In genomic region chr19:60788214-60788960, GRCm38 (mm10) we compare ENCODE assay signal across 8 mouse cellular contexts. TPM values are rescaled to one million over a fixed set of nuclear protein-coding genes. Genes with fewer than 3 reads are reported as not detected.
DNase-seq lines count a peak whose midpoint lies in the region; ATAC-seq and TF ChIP-seq lines count a peak whose summit lies in the region.

No protein-coding gene starts in this region.

- no peak for TF ChIP-seq CTCF in cerebellum, adult 2 months (IDR thresholded peaks at IDR 0.05; ENCODE audit: borderline replicate concordance, insufficient read depth, low read depth, low read length)
- TF ChIP-seq CTCF in stomach, postnatal 0 days (IDR thresholded peaks at IDR 0.05; ENCODE audit: low read depth) = no peak

- no peak overlapping the region for H3K27ac ChIP-seq in cerebellum, adult 2 months (ENCODE audit: insufficient read depth, low read length)
- no peak overlapping the region for H3K27ac ChIP-seq in neural tube, embryonic 11.5 days (ENCODE audit: low read depth, low read length)
- H3K27ac ChIP-seq in limb, embryonic 13.5 days = no peak overlapping the region
- H3K27ac ChIP-seq in stomach, postnatal 0 days (replicated peaks) = no peak overlapping the region

- 30% methylated on average over 6 of the region's 6 CpGs for WGBS in cerebellum, adult 2 months
- WGBS in neural tube, embryonic 11.5 days = 54% methylated on average over 6 of the region's 6 CpGs
- WGBS in limb, embryonic 13.5 days = 43% methylated on average over 6 of the region's 6 CpGs
- WGBS in stomach, postnatal 0 days = 25% methylated on average over 6 of the region's 6 CpGs

- no peak for DNase-seq in cerebellum, adult 2 months
- DNase-seq in cerebellum, postnatal 4 days (ENCODE audit: low spot score in 2 of 2) = no peak
- no peak for DNase-seq in neural tube, embryonic 11.5 days (ENCODE audit: low spot score)
- no peak for DNase-seq in neural tube, embryonic 10.5 days (ENCODE audit: extremely low spot score, low spot score)
- no peak for DNase-seq in stomach, postnatal 0 days (ENCODE audit: low spot score)
- DNase-seq in spleen, postnatal 4 days (ENCODE audit: low spot score in 2 of 2) = no peak
- no peak for DNase-seq in frontal cortex, postnatal 25 days (ENCODE audit: low spot score in 2 of 2)

- no peak for ATAC-seq in neural tube, embryonic 11.5 days (ENCODE audit: insufficient read depth, low FRiP score, low TSS enrichment)
- ATAC-seq in limb, embryonic 13.5 days (ENCODE audit: low FRiP score, low read depth) = no peak
- ATAC-seq in stomach, postnatal 0 days (ENCODE audit: low FRiP score, low TSS enrichment) = no peak

- no peaks in the 10 kb centered on the region for H3K36me3 ChIP-seq in neural tube, embryonic 11.5 days (ENCODE audit: control insufficient read depth, insufficient read depth, low read length)
- H3K36me3 ChIP-seq in limb, embryonic 13.5 days = no peaks in the 10 kb centered on the region; the same call in 1 of the 2 replicates
- H3K36me3 ChIP-seq in stomach, postnatal 0 days (ENCODE audit: control insufficient read depth, insufficient read depth, low read length) = no peaks in the 10 kb centered on the region

- H3K4me2 ChIP-seq in neural tube, embryonic 11.5 days (ENCODE audit: low read depth) = peak overlapping the region; percentile 43
- H3K4me2 ChIP-seq in limb, embryonic 13.5 days (replicated peaks) = peak overlapping the region; percentile 63
- H3K4me2 ChIP-seq in stomach, postnatal 0 days (replicated peaks; ENCODE audit: low read depth) = peak overlapping the region; percentile 70

- H3K9ac ChIP-seq in neural tube, embryonic 11.5 days (ENCODE audit: low read length) = no peak overlapping the region
- H3K9ac ChIP-seq in limb, embryonic 13.5 days = peak overlapping the region; percentile 46
- H3K9ac ChIP-seq in stomach, postnatal 0 days (ENCODE audit: low read length) = 0 out of 2 replicates have a peak overlapping the region, but pooled peaks have one; percentile 41

- peak overlapping the region; percentile 30 for H3K4me3 ChIP-seq in cerebellum, adult 2 months (replicated peaks; ENCODE audit: insufficient read depth, low read depth, low read length)
- H3K4me3 ChIP-seq in neural tube, embryonic 11.5 days (ENCODE audit: low read depth, low read length) = peak overlapping the region; percentile 99
- peak overlapping the region; percentile 100 for H3K4me3 ChIP-seq in limb, embryonic 13.5 days
- H3K4me3 ChIP-seq in stomach, postnatal 0 days (ENCODE audit: low read depth, low read length) = peak overlapping the region; percentile 96

- no peaks in the 10 kb centered on the region for H3K9me3 ChIP-seq in neural tube, embryonic 11.5 days (ENCODE audit: control insufficient read depth, low read length)
- H3K9me3 ChIP-seq in limb, embryonic 13.5 days = no peaks in the 10 kb centered on the region
- no peaks in the 10 kb centered on the region for H3K9me3 ChIP-seq in stomach, postnatal 0 days (ENCODE audit: control insufficient read depth, low read length)

- no peak for TF ChIP-seq POLR2A in cerebellum, adult 2 months (IDR thresholded peaks at IDR 0.05; ENCODE audit: borderline replicate concordance, insufficient read depth, low read length)

- H3K4me1 ChIP-seq in cerebellum, adult 2 months (ENCODE audit: control insufficient read depth, insufficient read depth, low read length) = no peaks in the 10 kb centered on the region; the same call in 1 of the 2 replicates
- H3K4me1 ChIP-seq in neural tube, embryonic 11.5 days (ENCODE audit: control insufficient read depth, insufficient read depth, low read length) = peaks cover 8% of the 10 kb centered on the region
- H3K4me1 ChIP-seq in limb, embryonic 13.5 days = peaks cover 28% of the 10 kb centered on the region
- peaks cover 4% of the 10 kb centered on the region for H3K4me1 ChIP-seq in stomach, postnatal 0 days (replicated peaks; ENCODE audit: control insufficient read depth, insufficient read depth)

- no peaks in the 10 kb centered on the region for H3K27me3 ChIP-seq in cerebellum, adult 2 months (ENCODE audit: control insufficient read depth, insufficient read depth, low read length)
- H3K27me3 ChIP-seq in neural tube, embryonic 11.5 days (ENCODE audit: control insufficient read depth, insufficient read depth, low read length) = no peaks in the 10 kb centered on the region
- H3K27me3 ChIP-seq in limb, embryonic 13.5 days = no peaks in the 10 kb centered on the region
- H3K27me3 ChIP-seq in stomach, postnatal 0 days (ENCODE audit: control insufficient read depth, insufficient read depth, low read length) = no peaks in the 10 kb centered on the region

- no peak for TF ChIP-seq EP300 in stomach, postnatal 0 days (optimal IDR thresholded peaks at IDR 0.05)

RNA-seq across cellular contexts. Expression of gene Eif3a, which starts 2.1 kb away (rescaled TPM):
- 69.0 and 73.5 TPM in 2 replicates for polyA plus RNA-seq in cerebellum, adult 2 months (2012; rRNA removed)
- polyA plus RNA-seq in neural tube, embryonic 11.5 days (2014; fragmentation: Nextera tagmentation; extraction: Ambion mirVana) = 167 and 168 TPM in 2 replicates
- polyA plus RNA-seq in limb, embryonic 13.5 days (2015; fragmentation: Nextera tagmentation; extraction: Ambion mirVana) = 160 and 162 TPM in 2 replicates
- 54.9 and 60.1 TPM in 2 replicates for polyA plus RNA-seq in stomach, postnatal 0 days (2015; fragmentation: Nextera tagmentation; extraction: Ambion mirVana)

RNA-seq across cellular contexts. Expression of gene Fam45a, which starts 23.0 kb away (rescaled TPM):
- polyA plus RNA-seq in cerebellum, adult 2 months (2012; rRNA removed) = 60.3 and 62.5 TPM in 2 replicates
- polyA plus RNA-seq in neural tube, embryonic 11.5 days (2014; fragmentation: Nextera tagmentation; extraction: Ambion mirVana) = 34.3 and 36.4 TPM in 2 replicates
- 38.1 and 42.7 TPM in 2 replicates for polyA plus RNA-seq in limb, embryonic 13.5 days (2015; fragmentation: Nextera tagmentation; extraction: Ambion mirVana)
- polyA plus RNA-seq in stomach, postnatal 0 days (2015; fragmentation: Nextera tagmentation; extraction: Ambion mirVana) = 23.6 and 24.5 TPM in 2 replicates

RNA-seq across cellular contexts. Expression of gene Nanos1, which starts 32.6 kb away (rescaled TPM):
- 10.0 and 11.4 TPM in 2 replicates for polyA plus RNA-seq in cerebellum, adult 2 months (2012; rRNA removed)
- polyA plus RNA-seq in neural tube, embryonic 11.5 days (2014; fragmentation: Nextera tagmentation; extraction: Ambion mirVana) = 4.4 and 4.6 TPM in 2 replicates
- 1.2 and 1.6 TPM in 2 replicates for polyA plus RNA-seq in limb, embryonic 13.5 days (2015; fragmentation: Nextera tagmentation; extraction: Ambion mirVana)
- polyA plus RNA-seq in stomach, postnatal 0 days (2015; fragmentation: Nextera tagmentation; extraction: Ambion mirVana) = 0.71 and 0.81 TPM in 2 replicates

Comparison
In these comparisons a context has a peak if more than half of its experiments do, and no peak if none do; other contexts are left out.
1. H3K4me3 ChIP-seq: peak in every context shown above with its lines; median percentile 100 in limb, embryonic 13.5 days; 99 in neural tube, embryonic 11.5 days; 96 in stomach, postnatal 0 days; 30 in cerebellum, adult 2 months.